Mouse (Mus musculus): Measurements from ENCODE around the gene Rnf187. TPM values are rescaled to one million over a fixed set of nuclear protein-coding genes. Genes with fewer than 3 reads are reported as not detected.

The Rnf187 gene
- total and polyA plus RNA-seq, 2 experiments from 2014 or later = 700 to 925 TPM

DNA sequence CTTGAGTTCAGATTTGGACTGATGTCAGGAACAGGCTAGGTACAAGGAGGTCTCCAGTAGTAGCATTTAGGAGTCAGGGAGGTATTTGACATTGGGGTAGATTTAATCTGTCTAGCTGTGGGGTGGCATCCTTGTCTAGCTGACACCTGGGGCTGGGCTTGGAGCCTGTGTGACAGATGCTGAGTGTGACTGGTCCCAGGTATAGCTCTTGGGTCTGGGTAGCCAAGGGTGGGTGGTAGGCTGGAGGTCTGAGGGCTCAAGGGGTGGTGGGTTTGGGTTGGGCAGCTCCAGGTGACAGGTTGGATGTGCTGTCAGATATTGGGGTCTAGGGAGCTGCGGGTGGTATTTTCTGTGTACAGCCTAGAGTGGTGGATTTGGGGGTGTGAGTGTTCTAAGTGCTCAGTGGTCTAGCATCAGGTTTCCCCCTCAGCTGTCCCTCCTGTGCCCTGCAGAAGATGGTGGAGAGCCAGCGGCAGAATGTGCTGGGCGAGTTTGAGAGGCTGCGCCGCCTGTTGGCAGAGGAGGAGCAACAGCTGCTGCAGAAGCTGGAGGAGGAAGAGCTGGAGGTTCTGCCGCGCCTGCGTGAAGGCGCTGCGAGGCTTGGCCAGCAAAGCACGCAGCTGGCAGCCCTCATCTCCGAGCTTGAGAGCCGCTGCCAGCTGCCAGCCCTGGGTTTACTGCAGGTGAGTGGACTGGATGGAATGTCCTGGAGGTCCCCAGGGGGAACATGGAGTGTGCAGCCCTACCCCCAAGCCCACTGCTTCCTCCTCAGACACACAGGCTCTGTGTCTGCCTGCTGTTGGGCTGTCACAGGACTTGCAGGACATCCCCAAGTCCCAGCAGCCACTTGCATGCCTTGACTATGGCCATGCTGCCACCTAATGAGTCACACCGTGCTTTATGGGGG, 43.1 kb upstream of the Rnf187 start:
- Histone ChIP-seq H3K9ac (replicated peaks; ENCODE audit: low read length, poor library complexity, severe bottlenecking) (no peak overlapping the region), H3K27ac (ENCODE audit: low read depth, low read length) (no peak overlapping the region), H3K4me1 (ENCODE audit: insufficient read depth, low read length) (peaks cover 18% of the 10 kb centered on the region), H3K4me2 (ENCODE audit: low read depth, low read length, poor library complexity, severe bottlenecking) (no peak overlapping the region), H3K4me3 (ENCODE audit: low read depth, low read length) (no peak overlapping the region), H3K36me3 (ENCODE audit: insufficient read depth, low read length) (peaks cover 34% of the 10 kb centered on the region), H3K9me3 (ENCODE audit: low read length) (no peaks in the 10 kb centered on the region), H3K27me3 (ENCODE audit: insufficient read depth, low read length) (no peaks in the 10 kb centered on the region)
- 67% methylated on average over 14 of the region's 14 CpGs for WGBS
- TF ChIP-seq CTCF (IDR thresholded peaks at IDR 0.05) = peak; percentile 66
- no peak for ATAC-seq (ENCODE audit: low FRiP score)
- DNase-seq (ENCODE audit: low spot score) = peak; percentile 80

- H3K4me1 ChIP-seq (ENCODE audit: insufficient read depth, low read length) = peaks cover 18% of the 10 kb centered on the region
- no peak overlapping the region for H3K4me2 ChIP-seq (ENCODE audit: low read depth, low read length, poor library complexity, severe bottlenecking)
- H3K4me3 ChIP-seq (ENCODE audit: low read depth, low read length) = no peak overlapping the region
- WGBS = 61% methylated on average over 5 of the region's 5 CpGs
- H3K9ac ChIP-seq (replicated peaks; ENCODE audit: low read length, poor library complexity, severe bottlenecking) = no peak overlapping the region
- DNase-seq (ENCODE audit: low spot score) (no peak), ATAC-seq (ENCODE audit: low FRiP score) (no peak)
- H3K27me3 ChIP-seq (ENCODE audit: insufficient read depth, low read length) = no peaks in the 10 kb centered on the region
- H3K27ac ChIP-seq (ENCODE audit: low read depth, low read length) = no peak overlapping the region
- no peaks in the 10 kb centered on the region for H3K9me3 ChIP-seq (ENCODE audit: low read length)
- 0 out of 2 replicates have a peak, but pooled peaks have one; percentile 6 for TF ChIP-seq CTCF (IDR thresholded peaks at IDR 0.05)
- peaks cover 21% of the 10 kb centered on the region for H3K36me3 ChIP-seq (ENCODE audit: insufficient read depth, low read length)
Observed at GRCm38 (mm10) chr11:58980381-58980990, 41.8 kb upstream of the Rnf187 start.

DNA sequence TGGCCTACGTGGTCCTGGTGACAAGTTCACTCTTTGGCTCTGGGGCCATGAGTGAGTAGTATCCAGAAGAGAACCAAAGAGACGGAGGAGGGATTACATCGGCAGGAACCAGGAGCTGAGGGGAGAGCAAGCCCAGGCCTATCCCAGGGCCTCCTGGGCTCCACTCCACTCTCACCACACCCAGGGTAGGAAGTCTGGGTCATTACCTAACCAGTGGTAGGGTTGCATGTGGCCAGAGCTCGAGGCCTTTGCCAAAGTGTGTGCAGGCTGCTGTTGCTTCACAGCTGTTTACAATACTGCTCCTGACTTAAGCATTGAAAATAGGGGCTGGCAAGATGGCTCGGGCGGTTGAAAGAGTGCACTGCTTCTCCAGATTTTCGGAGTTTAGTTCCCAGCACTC, 40.9 kb upstream of the Rnf187 start:
- Histone ChIP-seq H3K4me2 (ENCODE audit: low read depth, low read length, poor library complexity, severe bottlenecking) (peak overlapping the region; percentile 93), H3K36me3 (ENCODE audit: insufficient read depth, low read length) (peaks cover 13% of the 10 kb centered on the region), H3K4me3 (ENCODE audit: low read depth, low read length) (peak overlapping the region; percentile 94; the same call in 1 of the 2 replicates), H3K27ac (ENCODE audit: low read depth, low read length) (no peak overlapping the region), H3K9ac (replicated peaks; ENCODE audit: low read length, poor library complexity, severe bottlenecking) (0 out of 2 replicates have a peak overlapping the region, but pooled peaks have one; percentile 14), H3K4me1 (ENCODE audit: insufficient read depth, low read length) (peaks cover 18% of the 10 kb centered on the region), H3K9me3 (ENCODE audit: low read length) (no peaks in the 10 kb centered on the region), H3K27me3 (ENCODE audit: insufficient read depth, low read length) (no peaks in the 10 kb centered on the region)
- no peak for TF ChIP-seq CTCF (IDR thresholded peaks at IDR 0.05)
- ATAC-seq (ENCODE audit: low FRiP score) (no peak), DNase-seq (ENCODE audit: low spot score) (no peak)
- 84% methylated on average over 7 of the region's 7 CpGs for WGBS

DNA sequence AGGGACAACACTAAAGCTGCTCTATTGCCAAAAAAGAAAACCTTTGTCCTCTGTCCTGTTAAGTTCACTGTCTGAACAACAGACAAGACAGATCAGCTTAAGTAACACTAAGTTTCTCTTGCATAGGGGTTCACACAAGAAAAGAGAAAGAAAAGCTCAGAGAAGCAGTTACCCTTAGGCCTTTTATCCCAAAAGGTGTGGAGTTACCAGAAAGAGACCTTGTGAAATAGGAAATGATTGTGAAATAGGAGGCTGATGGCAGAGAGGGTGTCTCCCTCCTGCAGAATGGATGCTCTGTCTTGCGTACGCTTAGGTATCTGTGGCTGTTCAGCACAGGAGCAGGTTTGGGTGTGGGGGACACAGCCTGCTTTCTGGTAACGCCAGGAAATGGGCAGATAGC, 40.5 kb upstream of the Rnf187 start:
- no peaks in the 10 kb centered on the region for H3K9me3 ChIP-seq (ENCODE audit: low read length)
- no peak for TF ChIP-seq CTCF (IDR thresholded peaks at IDR 0.05)
- peaks cover 12% of the 10 kb centered on the region for H3K36me3 ChIP-seq (ENCODE audit: insufficient read depth, low read length)
- WGBS = 89% methylated on average over 3 of the region's 3 CpGs
- 0 out of 2 replicates have a peak overlapping the region, but pooled peaks have one; percentile 14 for H3K9ac ChIP-seq (replicated peaks; ENCODE audit: low read length, poor library complexity, severe bottlenecking)
- H3K27me3 ChIP-seq (ENCODE audit: insufficient read depth, low read length) = no peaks in the 10 kb centered on the region
- no peak for DNase-seq (ENCODE audit: low spot score)
- H3K4me1 ChIP-seq (ENCODE audit: insufficient read depth, low read length) = peaks cover 18% of the 10 kb centered on the region
- H3K4me3 ChIP-seq (ENCODE audit: low read depth, low read length) = peak overlapping the region; percentile 94
- H3K27ac ChIP-seq (ENCODE audit: low read depth, low read length) = no peak overlapping the region
- ATAC-seq (ENCODE audit: low FRiP score) = no peak
- H3K4me2 ChIP-seq (ENCODE audit: low read depth, low read length, poor library complexity, severe bottlenecking) = peak overlapping the region; percentile 93

DNA sequence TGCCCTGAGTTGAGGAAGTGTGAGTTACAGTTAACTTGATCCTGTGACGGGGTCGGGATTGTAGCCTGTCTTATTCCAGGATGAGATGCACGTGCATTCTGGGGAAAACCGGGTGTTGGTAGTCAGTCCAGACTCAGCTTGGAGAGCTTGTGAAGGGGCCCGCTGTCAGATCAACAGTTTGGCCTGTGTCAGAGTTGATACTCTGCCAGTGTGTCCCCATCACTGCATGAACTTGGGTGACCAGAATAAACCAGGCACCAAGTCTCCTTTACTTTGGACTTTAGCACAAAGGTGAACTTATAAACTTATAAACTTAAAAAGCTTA, 40.0 kb upstream of the Rnf187 start:
- no peak overlapping the region for H3K27ac ChIP-seq (ENCODE audit: low read depth, low read length)
- ATAC-seq (ENCODE audit: low FRiP score) (no peak), DNase-seq (ENCODE audit: low spot score) (no peak)
- H3K4me3 ChIP-seq (ENCODE audit: low read depth, low read length) = peak overlapping the region; percentile 94
- 1% methylated on average over 5 of the region's 5 CpGs for WGBS
- H3K4me1 ChIP-seq (ENCODE audit: insufficient read depth, low read length) = peaks cover 18% of the 10 kb centered on the region
- no peaks in the 10 kb centered on the region for H3K27me3 ChIP-seq (ENCODE audit: insufficient read depth, low read length)
- H3K9ac ChIP-seq (replicated peaks; ENCODE audit: low read length, poor library complexity, severe bottlenecking) = peak overlapping the region; percentile 69
- H3K9me3 ChIP-seq (ENCODE audit: low read length) = no peaks in the 10 kb centered on the region
- no peak for TF ChIP-seq CTCF (IDR thresholded peaks at IDR 0.05)
- H3K36me3 ChIP-seq (ENCODE audit: insufficient read depth, low read length) = peaks cover 8% of the 10 kb centered on the region
- peak overlapping the region; percentile 93 for H3K4me2 ChIP-seq (ENCODE audit: low read depth, low read length, poor library complexity, severe bottlenecking)
